Mouse (Mus musculus): ENCODE measurements around the gene Nav3. TPM values are rescaled to one million over a fixed set of nuclear protein-coding genes. Genes with fewer than 3 reads are reported as not detected.

Nav3 gene
- total RNA-seq, 2 experiments from 2014 or later = not detected

GRCm38 (mm10) chr10:109874652-109875311 lies 581.2 kb downstream of the Nav3 start:
- no peak for ATAC-seq (replicated peaks; ENCODE audit: low FRiP score, poor library complexity, severe bottlenecking)

- no peak for ATAC-seq (replicated peaks; ENCODE audit: low FRiP score, poor library complexity, severe bottlenecking)
Measured at GRCm38 (mm10) chr10:109866063-109866462, 589.9 kb downstream of the Nav3 start.

- no peak for ATAC-seq (replicated peaks; ENCODE audit: low FRiP score, poor library complexity, severe bottlenecking)
Measured at GRCm38 (mm10) chr10:109865391-109865790, 590.6 kb downstream of the Nav3 start.

- no peak for ATAC-seq (replicated peaks; ENCODE audit: low FRiP score, poor library complexity, severe bottlenecking)
Measured at GRCm38 (mm10) chr10:109864708-109865107, 591.3 kb downstream of the Nav3 start.

GRCm38 (mm10) chr10:109861275-109861674 lies 594.7 kb downstream of the Nav3 start:
- ATAC-seq (replicated peaks; ENCODE audit: low FRiP score, poor library complexity, severe bottlenecking) = no peak

- ATAC-seq (replicated peaks; ENCODE audit: low FRiP score, poor library complexity, severe bottlenecking) = no peak
Measured at GRCm38 (mm10) chr10:109858568-109858967, 597.4 kb downstream of the Nav3 start.

- ATAC-seq (replicated peaks; ENCODE audit: low FRiP score, poor library complexity, severe bottlenecking) = no peak
Measured at GRCm38 (mm10) chr10:109852392-109852791, 603.6 kb downstream of the Nav3 start.

- no peak for ATAC-seq (replicated peaks; ENCODE audit: low FRiP score, poor library complexity, severe bottlenecking)
Measured at GRCm38 (mm10) chr10:109847631-109848030, 608.4 kb downstream of the Nav3 start.

GRCm38 (mm10) chr10:109843661-109844060 lies 612.3 kb downstream of the Nav3 start:
- ATAC-seq (replicated peaks; ENCODE audit: low FRiP score, poor library complexity, severe bottlenecking) = no peak

GRCm38 (mm10) chr10:109832768-109833291 lies 623.2 kb downstream of the Nav3 start:
- no peak for ATAC-seq (replicated peaks; ENCODE audit: low FRiP score, poor library complexity, severe bottlenecking)

GRCm38 (mm10) chr10:109806782-109807493 lies 649.1 kb downstream of the Nav3 start:
- ATAC-seq (replicated peaks; ENCODE audit: low FRiP score, poor library complexity, severe bottlenecking) = no peak

- no peak for ATAC-seq (replicated peaks; ENCODE audit: low FRiP score, poor library complexity, severe bottlenecking)
Measured at GRCm38 (mm10) chr10:109803441-109803840, 652.6 kb downstream of the Nav3 start.

- ATAC-seq (replicated peaks; ENCODE audit: low FRiP score, poor library complexity, severe bottlenecking) = no peak
Measured at GRCm38 (mm10) chr10:109802236-109802635, 653.8 kb downstream of the Nav3 start.

GRCm38 (mm10) chr10:109799246-109799645 lies 656.8 kb downstream of the Nav3 start:
- ATAC-seq (replicated peaks; ENCODE audit: low FRiP score, poor library complexity, severe bottlenecking) = no peak

- no peak for ATAC-seq (replicated peaks; ENCODE audit: low FRiP score, poor library complexity, severe bottlenecking)
Measured at GRCm38 (mm10) chr10:109796981-109797380, 659.0 kb downstream of the Nav3 start.

GRCm38 (mm10) chr10:109793491-109793890 lies 662.5 kb downstream of the Nav3 start:
- ATAC-seq (replicated peaks; ENCODE audit: low FRiP score, poor library complexity, severe bottlenecking) = no peak

GRCm38 (mm10) chr10:109788728-109789127 lies 667.3 kb downstream of the Nav3 start:
- no peak for ATAC-seq (replicated peaks; ENCODE audit: low FRiP score, poor library complexity, severe bottlenecking)

GRCm38 (mm10) chr10:109779109-109779508 lies 676.9 kb downstream of the Nav3 start:
- ATAC-seq (replicated peaks; ENCODE audit: low FRiP score, poor library complexity, severe bottlenecking) = no peak

- no peak for ATAC-seq (replicated peaks; ENCODE audit: low FRiP score, poor library complexity, severe bottlenecking)
Measured at GRCm38 (mm10) chr10:109769092-109769491, 686.9 kb downstream of the Nav3 start.

- ATAC-seq (replicated peaks; ENCODE audit: low FRiP score, poor library complexity, severe bottlenecking) = no peak
Measured at GRCm38 (mm10) chr10:109765650-109766049, 690.4 kb downstream of the Nav3 start.

GRCm38 (mm10) chr10:109764412-109765101 lies 691.4 kb downstream of the Nav3 start:
- ATAC-seq (replicated peaks; ENCODE audit: low FRiP score, poor library complexity, severe bottlenecking) = no peak
